Mouse (Mus musculus): Measurements from ENCODE around the gene Samd14.

GRCm38 (mm10) chr11:95033617-95034016, 23.9 kb downstream of the Samd14 start:
- TF ChIP-seq CTCF (IDR thresholded peaks at IDR 0.05; ENCODE audit: borderline replicate concordance, insufficient read depth, low read length) (no peak), POLR2A (IDR thresholded peaks at IDR 0.05; ENCODE audit: low read depth, low read length) (no peak)

Measured in embryonic fibroblast, embryonic 13.5 days (primary cell).